Mouse (Mus musculus) neural tube, embryonic 11.5 days (tissue): ENCODE results near the gene Erf. TPM values are rescaled to one million over a fixed set of nuclear protein-coding genes. Genes with fewer than 3 reads are reported as not detected.

Experiments
- ATAC-seq: fragments of 200-750 bp; cut with Nextera tagmentation; 2 replicates; pipeline ENCODE4 v1.8.0; 2017; ENCODE audit warnings: moderate number of reproducible peaks, mild to moderate bottlenecking, moderate TSS enrichment, moderate library complexity; ENCODE audit not compliant: insufficient read depth, low FRiP score, low TSS enrichment
- DNase-seq: peaks from one replicate; pipeline ENCODE4 v3.0.0-alpha.2; 2015; ENCODE audit warnings: low spot score
- H3K27ac ChIP-seq: fragments of 300-500 bp; sonication (generic); 2 replicates; pipeline ENCODE4 v1.5.1; 2014; ENCODE audit warnings: low read depth, mild to moderate bottlenecking, low read length
- H3K27me3 ChIP-seq: fragments of 300-500 bp; sonication (generic); 2 replicates; pipeline ENCODE4 v1.6.1; 2014; ENCODE audit warnings: mild to moderate bottlenecking, low read length, mixed read lengths; ENCODE audit not compliant: control insufficient read depth, insufficient read depth
- H3K36me3 ChIP-seq: fragments of 300-500 bp; sonication (generic); 2 replicates; pipeline ENCODE4 v1.6.1; 2014; ENCODE audit warnings: mild to moderate bottlenecking, low read length, moderate library complexity, mixed read lengths; ENCODE audit not compliant: control insufficient read depth, insufficient read depth
- H3K4me1 ChIP-seq: fragments of 300-500 bp; sonication (generic); 2 replicates; pipeline ENCODE4 v1.6.1; 2014; ENCODE audit warnings: low read length, mixed read lengths; ENCODE audit not compliant: control insufficient read depth, insufficient read depth
- H3K4me2 ChIP-seq: fragments of 300-500 bp; sonication (generic); 2 replicates; pipeline ENCODE4 v1.6.1; 2014; ENCODE audit warnings: low read depth, mild to moderate bottlenecking, moderate library complexity
- H3K4me3 ChIP-seq: fragments of 300-500 bp; sonication (generic); 2 replicates; pipeline ENCODE4 v1.5.1; 2014; ENCODE audit warnings: low read depth, low read length
- H3K9ac ChIP-seq: fragments of 300-500 bp; sonication (generic); 2 replicates; pipeline ENCODE4 v1.6.1; 2014; ENCODE audit warnings: mild to moderate bottlenecking, low read length
- H3K9me3 ChIP-seq: fragments of 300-500 bp; sonication (generic); 2 replicates; pipeline ENCODE4 v1.6.1; 2016; ENCODE audit warnings: low read length; ENCODE audit not compliant: control insufficient read depth
- WGBS: fragments of 180-500 bp; shearing (Covaris S2); extraction: QIAGEN DNeasy Blood & Tissue Kit; methylation state at CpG from one replicate; pipeline ENCODE4 v1.1.7; 2014; 5-methylcytosine and 5-hydroxymethylcytosine counted together
- polyA plus RNA-seq: library from polyadenylated mRNA; unstranded; fragments of >200 nt; fragmentation: Nextera tagmentation; extraction: Ambion mirVana; gene quantifications from 2 replicates; pipeline ENCODE4 v1.2.1, GENCODE M21; 2014

The Erf gene
- polyA plus RNA-seq, 1 experiment from 2014 or later = 16.7 TPM

DNA sequence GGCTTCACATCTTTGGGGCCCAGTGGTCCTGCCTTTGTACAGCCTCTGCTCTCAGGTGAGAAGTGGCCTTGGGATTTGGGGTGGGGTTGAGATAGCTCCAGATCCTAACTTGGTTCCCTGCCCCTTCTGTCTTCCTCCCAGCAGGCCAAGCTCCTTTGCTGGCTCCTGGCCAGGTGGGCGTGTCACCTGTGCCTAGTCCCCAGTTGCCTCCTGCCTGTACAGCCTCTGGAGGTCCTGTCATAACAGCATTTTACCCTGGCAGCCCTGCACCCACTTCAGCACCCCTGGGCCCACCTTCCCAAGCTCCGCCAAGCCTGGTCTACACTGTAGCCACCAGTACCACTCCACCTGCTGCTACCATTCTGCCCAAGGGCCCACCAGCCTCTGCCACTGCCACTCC, 40.4 kb upstream of the Erf start:
- no peaks in the 10 kb centered on the region for H3K4me1 ChIP-seq
- peaks cover 54% of the 10 kb centered on the region for H3K36me3 ChIP-seq
- no peaks in the 10 kb centered on the region for H3K27me3 ChIP-seq
- DNase-seq (no peak), ATAC-seq (no peak)
- H3K27ac ChIP-seq = no peak overlapping the region
- WGBS = 82% methylated on average over 2 of the region's 2 CpGs
- no peak overlapping the region for H3K9ac ChIP-seq
- H3K4me2 ChIP-seq = no peak overlapping the region
- H3K4me3 ChIP-seq = no peak overlapping the region
- no peaks in the 10 kb centered on the region for H3K9me3 ChIP-seq

DNA sequence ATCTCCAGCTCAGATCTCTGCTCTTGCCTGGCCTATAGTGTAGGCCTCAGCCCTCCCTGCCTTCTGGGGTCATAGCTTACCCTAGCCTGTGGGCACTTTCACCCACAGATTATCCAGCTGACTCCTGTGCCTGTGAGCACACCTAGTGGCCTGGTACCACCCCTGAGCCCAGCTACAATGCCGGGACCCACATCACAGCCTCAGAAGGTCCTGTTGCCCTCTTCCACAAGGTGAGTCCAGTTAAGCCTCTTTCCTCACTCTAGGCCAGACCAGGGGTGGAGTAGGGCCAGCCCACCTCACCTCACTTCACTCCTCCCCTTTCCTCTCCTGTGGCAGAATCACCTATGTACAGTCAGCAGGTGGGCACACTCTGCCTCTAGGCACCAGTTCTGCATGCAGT, 39.9 kb upstream of the Erf start:
- WGBS = 95% methylated on average over 1 of the region's 1 CpGs
- Histone ChIP-seq H3K9me3 (no peaks in the 10 kb centered on the region), H3K9ac (no peak overlapping the region), H3K4me2 (no peak overlapping the region), H3K36me3 (peaks cover 56% of the 10 kb centered on the region), H3K4me3 (no peak overlapping the region), H3K4me1 (no peaks in the 10 kb centered on the region), H3K27ac (no peak overlapping the region), H3K27me3 (no peaks in the 10 kb centered on the region)
- ATAC-seq = no peak
- no peak for DNase-seq

DNA sequence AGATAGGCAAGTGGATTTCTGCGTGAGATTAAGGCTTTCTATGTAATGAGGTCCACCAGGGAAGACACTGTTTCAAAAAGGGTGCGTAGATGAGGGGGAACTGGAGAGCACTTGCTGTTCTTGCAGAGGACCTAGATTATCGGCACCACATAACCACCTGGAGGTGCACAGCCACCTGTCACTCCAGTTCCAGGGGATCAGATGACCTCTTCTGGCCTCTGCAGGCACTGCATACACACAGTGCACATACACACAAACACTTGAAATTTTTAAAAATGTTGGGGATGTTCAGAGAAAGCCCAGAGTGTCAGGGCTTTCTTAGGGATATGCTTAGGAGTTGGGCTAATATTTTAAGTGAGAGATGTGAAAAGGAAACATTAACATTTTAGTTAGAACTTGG, 39.4 kb upstream of the Erf start:
- H3K4me3 ChIP-seq = no peak overlapping the region
- no peaks in the 10 kb centered on the region for H3K27me3 ChIP-seq
- H3K36me3 ChIP-seq = peaks cover 59% of the 10 kb centered on the region
- no peak overlapping the region for H3K27ac ChIP-seq
- H3K4me1 ChIP-seq = no peaks in the 10 kb centered on the region
- H3K4me2 ChIP-seq = no peak overlapping the region
- WGBS = 95% methylated on average over 3 of the region's 3 CpGs
- H3K9me3 ChIP-seq = no peaks in the 10 kb centered on the region
- DNase-seq = no peak
- H3K9ac ChIP-seq = no peak overlapping the region
- no peak for ATAC-seq

GRCm38 (mm10) chr7:25288721-25289120, 38.2 kb upstream of the Erf start:
- H3K9me3 ChIP-seq = no peaks in the 10 kb centered on the region
- H3K27ac ChIP-seq = no peak overlapping the region
- 85% methylated on average over 3 of the region's 3 CpGs for WGBS
- H3K9ac ChIP-seq = no peak overlapping the region
- no peaks in the 10 kb centered on the region for H3K27me3 ChIP-seq
- H3K4me1 ChIP-seq = peaks cover 6% of the 10 kb centered on the region
- H3K4me2 ChIP-seq = no peak overlapping the region
- ATAC-seq = no peak
- no peak overlapping the region for H3K4me3 ChIP-seq
- no peak for DNase-seq
- H3K36me3 ChIP-seq = peaks cover 57% of the 10 kb centered on the region

DNA sequence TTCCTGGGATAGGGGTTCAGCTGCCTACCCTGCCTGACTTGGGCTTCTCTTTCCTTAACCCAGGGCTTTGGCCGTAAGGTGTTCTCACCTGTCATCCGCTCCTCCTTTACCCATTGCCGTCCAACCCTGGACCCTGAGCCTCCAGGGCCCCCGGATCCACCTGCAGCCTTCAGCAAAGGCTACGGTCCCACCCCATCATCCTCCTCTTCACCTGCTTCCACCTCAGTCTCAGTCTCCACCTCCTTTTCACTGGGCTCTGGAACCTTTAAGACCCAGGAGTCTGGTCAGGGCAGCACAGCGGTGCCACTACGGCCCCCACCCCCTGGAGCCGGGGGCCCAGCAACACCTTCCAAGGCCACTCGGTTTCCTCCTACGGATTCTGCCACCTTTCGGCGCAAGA, 37.5 kb upstream of the Erf start:
- Histone ChIP-seq H3K4me3 (no peak overlapping the region), H3K9ac (no peak overlapping the region), H3K4me2 (no peak overlapping the region), H3K9me3 (no peaks in the 10 kb centered on the region), H3K27me3 (no peaks in the 10 kb centered on the region), H3K4me1 (peaks cover 14% of the 10 kb centered on the region), H3K27ac (no peak overlapping the region), H3K36me3 (peaks cover 53% of the 10 kb centered on the region)
- 95% methylated on average over 12 of the region's 12 CpGs for WGBS
- ATAC-seq (no peak), DNase-seq (no peak)

DNA sequence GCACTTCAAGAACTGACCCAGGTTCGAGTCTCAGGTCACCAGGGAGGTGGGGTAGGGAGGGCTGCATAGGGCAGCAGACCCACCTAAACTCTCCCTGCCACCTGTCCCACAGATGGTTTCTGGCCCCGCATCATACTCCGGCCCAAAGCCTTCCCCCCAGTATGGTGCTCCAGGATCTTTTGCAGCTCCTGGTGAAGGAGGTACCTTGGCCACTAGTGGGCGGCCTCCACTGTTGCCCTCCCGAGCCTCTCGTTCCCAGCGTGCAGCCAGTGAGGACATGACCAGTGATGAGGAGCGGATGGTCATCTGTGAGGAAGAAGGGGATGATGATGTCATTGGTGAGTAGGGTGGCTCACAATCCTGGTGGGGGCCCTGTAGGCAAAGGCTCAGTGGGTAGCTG, 36.4 kb upstream of the Erf start:
- H3K4me1 ChIP-seq = peaks cover 14% of the 10 kb centered on the region
- H3K9ac ChIP-seq = no peak overlapping the region
- DNase-seq = no peak
- no peak for ATAC-seq
- H3K36me3 ChIP-seq = peaks cover 45% of the 10 kb centered on the region
- 89% methylated on average over 8 of the region's 8 CpGs for WGBS
- H3K4me2 ChIP-seq = no peak overlapping the region
- no peaks in the 10 kb centered on the region for H3K9me3 ChIP-seq
- no peaks in the 10 kb centered on the region for H3K27me3 ChIP-seq
- H3K4me3 ChIP-seq = no peak overlapping the region
- H3K27ac ChIP-seq = no peak overlapping the region

DNA sequence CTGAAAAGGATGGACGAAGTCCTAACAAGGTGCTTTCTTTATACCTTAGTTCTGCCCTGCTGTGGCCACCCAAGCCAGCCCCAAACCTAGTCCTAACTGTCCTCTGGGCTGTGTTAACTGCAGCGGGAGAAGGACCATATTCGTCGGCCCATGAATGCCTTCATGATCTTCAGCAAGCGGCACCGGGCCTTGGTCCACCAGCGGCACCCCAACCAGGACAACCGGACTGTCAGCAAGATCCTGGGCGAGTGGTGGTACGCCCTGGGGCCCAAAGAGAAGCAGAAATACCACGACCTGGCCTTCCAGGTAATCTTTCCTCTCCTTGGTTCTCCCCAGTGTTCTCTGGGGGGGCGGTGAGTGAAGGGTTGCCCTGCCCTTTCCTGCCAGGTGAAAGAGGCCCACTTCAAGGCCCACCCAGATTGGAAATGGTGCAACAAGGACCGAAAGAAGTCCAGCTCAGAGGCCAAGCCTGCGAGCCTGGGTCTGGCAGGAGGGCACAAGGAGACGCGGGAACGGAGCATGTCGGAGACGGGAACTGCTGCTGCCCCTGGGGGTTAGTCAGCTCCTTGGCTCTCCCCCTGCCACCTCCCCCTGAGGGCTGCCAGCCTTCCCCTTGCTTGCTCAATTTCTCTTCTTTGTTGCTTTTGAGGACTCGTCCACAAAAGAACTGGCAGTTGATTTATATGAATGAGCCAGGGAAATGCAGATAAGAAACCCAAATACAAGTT, 35.1 kb upstream of the Erf start:
- 90% methylated on average over 20 of the region's 20 CpGs for WGBS
- Histone ChIP-seq H3K4me2 (no peak overlapping the region), H3K27ac (no peak overlapping the region), H3K4me3 (peak overlapping the region; percentile 6; the same call in 1 of the 2 replicates), H3K9me3 (no peaks in the 10 kb centered on the region), H3K27me3 (no peaks in the 10 kb centered on the region), H3K9ac (no peak overlapping the region), H3K36me3 (peaks cover 38% of the 10 kb centered on the region), H3K4me1 (peaks cover 25% of the 10 kb centered on the region)
- DNase-seq (no peak), ATAC-seq (no peak)

DNA sequence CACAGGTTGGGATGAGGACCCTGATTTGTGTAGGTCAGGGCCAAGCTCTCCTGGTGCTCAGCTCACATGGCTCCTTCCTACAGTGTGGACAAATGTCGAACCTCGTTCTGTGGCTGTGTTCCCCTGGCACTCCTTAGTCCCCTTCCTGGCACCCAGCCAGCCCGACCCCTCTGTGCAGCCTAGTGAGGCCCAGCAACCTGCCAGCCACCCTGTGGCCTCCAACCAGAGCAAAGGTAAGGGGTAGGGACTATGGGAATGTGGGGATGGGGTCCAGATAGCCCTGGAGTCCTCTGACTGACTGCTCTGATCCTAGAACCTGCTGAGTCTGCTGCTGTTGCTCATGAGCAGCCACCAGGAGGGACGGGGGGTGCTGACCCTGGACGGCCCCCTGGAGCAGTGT, 34.2 kb upstream of the Erf start:
- Histone ChIP-seq H3K9ac (no peak overlapping the region; the same call in 1 of the 2 replicates), H3K36me3 (peaks cover 31% of the 10 kb centered on the region), H3K4me1 (peaks cover 34% of the 10 kb centered on the region)

GRCm38 (mm10) chr7:25284171-25284570, 33.6 kb upstream of the Erf start:
- DNase-seq = no peak
- Histone ChIP-seq H3K9me3 (no peaks in the 10 kb centered on the region), H3K4me3 (peak overlapping the region; percentile 82), H3K4me2 (peak overlapping the region; percentile 76), H3K4me1 (peaks cover 39% of the 10 kb centered on the region), H3K27me3 (no peaks in the 10 kb centered on the region), H3K9ac (peak overlapping the region; percentile 54), H3K27ac (no peak overlapping the region), H3K36me3 (peaks cover 25% of the 10 kb centered on the region)
- WGBS = 77% methylated on average over 2 of the region's 2 CpGs
- ATAC-seq = no peak

More for the DNA sequence above, 34.2 kb upstream of the Erf start:
- no peak for DNase-seq
- Histone ChIP-seq H3K9me3 (no peaks in the 10 kb centered on the region), H3K4me2 (peak overlapping the region; percentile 15; the same call in 1 of the 2 replicates), H3K27ac (no peak overlapping the region; the same call in 1 of the 2 replicates), H3K27me3 (no peaks in the 10 kb centered on the region), H3K4me3 (no peak overlapping the region; the same call in 1 of the 2 replicates)
- WGBS = 85% methylated on average over 5 of the region's 5 CpGs
- ATAC-seq = no peak
